In the genomic region with DNA sequence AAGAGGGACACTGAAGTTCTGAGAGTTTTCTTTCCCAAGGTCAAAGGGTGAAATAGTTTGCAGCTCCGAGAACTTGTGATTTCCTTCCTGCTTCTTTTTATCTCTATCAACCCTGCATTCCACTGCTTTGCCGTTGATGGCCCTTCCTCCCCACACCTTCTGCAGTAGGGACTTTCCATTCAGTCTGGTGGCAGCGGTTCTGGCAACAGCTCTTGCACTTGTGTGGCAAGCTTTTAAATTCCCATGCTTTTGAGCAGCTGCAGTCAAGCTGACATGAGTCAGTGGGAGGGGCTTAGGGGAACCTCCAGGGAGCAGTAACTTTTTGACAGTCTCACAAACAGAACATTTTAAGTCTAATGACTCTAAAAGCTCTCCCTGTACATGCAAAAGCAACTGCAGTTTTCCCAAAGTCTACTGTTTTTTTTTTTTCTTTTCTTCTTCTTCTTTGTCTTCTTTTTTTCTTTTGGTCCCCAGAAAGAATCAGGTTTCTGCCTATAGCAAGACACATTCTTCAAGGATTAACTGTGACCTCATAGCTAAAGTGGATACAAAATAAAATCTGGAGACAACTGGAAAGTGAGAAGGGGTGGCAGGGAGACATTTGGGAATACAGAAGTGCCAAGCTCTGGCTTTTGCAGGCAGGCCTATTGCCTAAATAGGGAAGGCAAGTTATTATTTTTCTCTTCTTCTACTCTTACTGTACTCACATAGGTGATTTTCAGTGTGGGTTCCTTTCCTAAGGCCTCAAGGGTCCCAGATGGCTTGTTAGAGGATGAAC, we compare ENCODE assay signal across 8 mouse cellular contexts.
A peak's percentile ranks its signal among the peaks of the same experiment; 100 is the strongest.
DNase-seq lines count a peak whose midpoint lies in the region; ATAC-seq and TF ChIP-seq lines count a peak whose summit lies in the region.

No protein-coding gene starts in this region.

- peak; percentile 65 for ATAC-seq in kidney, embryonic 15.5 days (replicated peaks; ENCODE audit: low FRiP score)

- peak overlapping the region; percentile 40 for H3K4me2 ChIP-seq in kidney, embryonic 15.5 days

- H3K4me1 ChIP-seq in kidney, embryonic 15.5 days: peaks cover 21% of the 10 kb centered on the region

- TF ChIP-seq CTCF in C2C12 (IDR thresholded peaks at IDR 0.05; ENCODE audit: control insufficient read depth, insufficient read depth, insufficient read length): no peak

- H3K9ac ChIP-seq in kidney, embryonic 15.5 days: no peak overlapping the region

- H3K36me3 ChIP-seq in C2C12 (ENCODE audit: control insufficient read depth, insufficient read depth): no peaks in the 10 kb centered on the region
- H3K36me3 ChIP-seq in kidney, embryonic 15.5 days: no peaks in the 10 kb centered on the region

- H3K9me3 ChIP-seq in kidney, embryonic 15.5 days (replicated peaks): no peaks in the 10 kb centered on the region

- H3K79me3 ChIP-seq in C2C12 (ENCODE audit: low read depth): no peaks in the 10 kb centered on the region

- no peak overlapping the region for H3ac ChIP-seq in C2C12 (ENCODE audit: control insufficient read depth, insufficient read length, low read depth)

- peak; percentile 80 for DNase-seq in adrenal gland, postnatal 10 days
- peak; percentile 97 for DNase-seq in heart, adult 11 months
- peak; percentile 62 for DNase-seq in mesoderm, embryonic 11.5 days (ENCODE audit: low read depth, low spot score)
- DNase-seq in layer of hippocampus, postnatal 36 days: no peak
- no peak for DNase-seq in layer of hippocampus, adult 18-20 months (ENCODE audit: low spot score in 2 of 2)
- no peak for DNase-seq in right cerebral cortex, postnatal 36 days (ENCODE audit: low spot score in 2 of 2)

- no peak overlapping the region for H3K4me3 ChIP-seq in C2C12 (ENCODE audit: insufficient read depth, poor library complexity, severe bottlenecking)
- H3K4me3 ChIP-seq in kidney, embryonic 15.5 days (replicated peaks): no peak overlapping the region

- H3K27me3 ChIP-seq in C2C12 (ENCODE audit: control insufficient read depth, insufficient read depth, insufficient read length): no peaks in the 10 kb centered on the region
- no peaks in the 10 kb centered on the region for H3K27me3 ChIP-seq in kidney, embryonic 15.5 days

- H3K79me2 ChIP-seq in C2C12 (ENCODE audit: control insufficient read depth, insufficient read depth): no peaks in the 10 kb centered on the region

- H3K27ac ChIP-seq in kidney, embryonic 15.5 days: peak overlapping the region; percentile 77

- 5% methylated on average over 3 of the region's 3 CpGs for WGBS in kidney, embryonic 15.5 days

TF ChIP-seq in C2C12, 6 proteins besides CTCF, POLR2A, EP300 and RAD21:
- TF ChIP-seq MYOG (IDR thresholded peaks at IDR 0.05; ENCODE audit: control insufficient read depth, extremely low read depth, insufficient read length) (no peak), MAX (IDR thresholded peaks at IDR 0.05) (no peak), USF1 (IDR thresholded peaks at IDR 0.05; ENCODE audit: low read depth) (no peak), CEBPB (IDR thresholded peaks at IDR 0.05; ENCODE audit: low read depth) (peak; percentile 22), MYOD1 (IDR thresholded peaks at IDR 0.05; ENCODE audit: control insufficient read depth, insufficient read length, low read depth) (peak; percentile 72), FOSL1 (IDR thresholded peaks at IDR 0.05; ENCODE audit: insufficient read depth, low read length, poor library complexity, severe bottlenecking) (no peak)

Comparison
In these comparisons a context has a peak if more than half of its experiments do, and no peak if none do; other contexts are left out.
1. DNase-seq: peak in adrenal gland, postnatal 10 days (single experiment), heart, adult 11 months (single experiment) and mesoderm, embryonic 11.5 days (single experiment); none in layer of hippocampus, postnatal 36 days (0 of 2), layer of hippocampus, adult 18-20 months (0 of 2) and right cerebral cortex, postnatal 36 days (0 of 2).